Mouse (Mus musculus) midbrain, embryonic 13.5 days (tissue): ENCODE measurements around the gene Mien1. TPM values are rescaled to one million over a fixed set of nuclear protein-coding genes. Genes with fewer than 3 reads are reported as not detected.

ENCODE experiments used
- ATAC-seq: fragments of 200-750 bp; cut with Nextera tagmentation; 2 replicates; pipeline ENCODE4 v1.8.0; 2017; ENCODE audit warnings: mild to moderate bottlenecking, moderate TSS enrichment, moderate library complexity
- H3K27ac ChIP-seq: fragments of 300-500 bp; sonication (generic); 2 replicates; pipeline ENCODE4 v1.5.1; 2015; ENCODE audit warnings: inconsistent platforms, mild to moderate bottlenecking, moderate library complexity
- H3K27me3 ChIP-seq: fragments of 300-500 bp; sonication (generic); 2 replicates; pipeline ENCODE4 v1.6.1; 2015; ENCODE audit warnings: mild to moderate bottlenecking, inconsistent platforms
- H3K36me3 ChIP-seq: fragments of 300-500 bp; sonication (generic); 2 replicates; pipeline ENCODE4 v1.6.1; 2015; ENCODE audit warnings: mild to moderate bottlenecking, inconsistent platforms
- H3K4me1 ChIP-seq: fragments of 300-500 bp; sonication (generic); replicated peaks from 2 replicates; pipeline ENCODE4 v1.6.1; 2015; ENCODE audit warnings: inconsistent platforms
- H3K4me2 ChIP-seq: fragments of 300-500 bp; sonication (generic); replicated peaks from 2 replicates; pipeline ENCODE4 v1.6.1; 2015; ENCODE audit warnings: moderate library complexity, mild to moderate bottlenecking, inconsistent platforms
- H3K4me3 ChIP-seq: fragments of 300-500 bp; sonication (generic); replicated peaks from 2 replicates; pipeline ENCODE4 v1.5.1; 2015; ENCODE audit warnings: mild to moderate bottlenecking, inconsistent platforms
- H3K9ac ChIP-seq: fragments of 300-500 bp; sonication (generic); replicated peaks from 2 replicates; pipeline ENCODE4 v1.6.1; 2015; ENCODE audit warnings: mild to moderate bottlenecking, inconsistent platforms
- H3K9me3 ChIP-seq: fragments of 300-500 bp; sonication (generic); 2 replicates; pipeline ENCODE4 v1.6.1; 2016; ENCODE audit warnings: mild to moderate bottlenecking, inconsistent platforms
- WGBS: fragments of 180-500 bp; shearing (Covaris S2); methylation state at CpG from one replicate; pipeline ENCODE4 v1.1.7; 2015; 5-methylcytosine and 5-hydroxymethylcytosine counted together
- polyA plus RNA-seq: library from polyadenylated mRNA; unstranded; fragments of >200 nt; fragmentation: Nextera tagmentation; extraction: Ambion mirVana; gene quantifications from 2 replicates; pipeline ENCODE4 v1.2.1, GENCODE M21; 2015

Gene Mien1
- polyA plus RNA-seq, 1 experiment from 2014 or later = 239 TPM

DNA sequence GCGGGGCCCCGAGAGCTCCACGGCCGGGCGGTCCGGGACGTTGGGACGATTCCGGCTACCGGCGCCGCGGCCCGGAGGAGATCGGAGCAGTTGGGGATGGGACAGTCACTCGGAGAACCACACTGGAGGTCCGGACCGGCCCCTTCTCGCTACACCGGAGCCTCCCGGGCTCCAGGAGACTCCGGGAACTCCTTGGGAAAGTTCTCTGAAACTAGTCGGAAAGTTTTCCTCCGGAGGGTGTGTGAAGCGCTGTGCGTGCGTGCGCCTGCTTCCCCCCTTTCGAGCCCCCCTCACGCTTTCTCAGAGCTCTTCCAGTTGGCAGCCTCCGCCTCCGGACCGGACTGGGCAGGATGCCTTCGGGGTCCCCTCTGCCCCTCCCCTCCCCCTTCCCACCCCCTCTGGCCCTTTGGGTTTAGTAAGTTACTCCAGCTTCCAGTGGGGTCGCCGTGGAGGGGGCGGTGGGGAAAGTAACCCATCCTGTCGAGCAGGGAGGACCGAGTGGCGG lies 25.9 kb downstream of the Mien1 start:
- peak overlapping the region; percentile 66 for H3K4me3 ChIP-seq
- no peaks in the 10 kb centered on the region for H3K9me3 ChIP-seq
- H3K36me3 ChIP-seq = no peaks in the 10 kb centered on the region
- 0% methylated on average over 39 of the region's 40 CpGs for WGBS
- peak overlapping the region; percentile 98 for H3K4me2 ChIP-seq
- peak overlapping the region; percentile 65 for H3K27ac ChIP-seq
- peaks cover 37% of the 10 kb centered on the region for H3K4me1 ChIP-seq
- H3K9ac ChIP-seq = peak overlapping the region; percentile 78
- peak; percentile 46 for ATAC-seq
- H3K27me3 ChIP-seq = peaks cover 48% of the 10 kb centered on the region

DNA sequence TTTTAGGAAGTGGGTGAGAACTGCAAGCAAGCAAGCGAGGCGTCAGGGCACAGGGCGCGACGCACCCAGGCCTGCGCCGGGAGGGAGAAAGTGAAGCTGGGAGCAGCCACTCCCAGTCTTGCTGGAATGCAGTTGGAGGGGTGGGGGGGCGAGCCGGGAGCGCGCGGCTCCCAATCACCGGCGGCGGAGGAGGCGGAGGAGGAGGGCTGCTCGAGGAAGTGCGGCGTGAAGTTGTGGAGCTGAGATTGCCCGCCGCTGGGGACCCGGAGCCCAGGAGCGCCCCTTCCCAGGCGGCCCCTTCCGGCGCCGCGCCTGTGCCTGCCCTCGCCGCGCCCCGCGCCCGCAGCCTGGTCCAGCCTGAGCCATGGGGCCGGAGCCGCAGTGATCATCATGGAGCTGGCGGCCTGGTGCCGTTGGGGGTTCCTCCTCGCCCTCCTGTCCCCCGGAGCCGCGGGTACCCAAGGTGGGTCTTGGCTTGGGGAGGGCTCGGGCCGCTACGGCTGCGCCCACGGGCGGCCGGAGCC lies 26.5 kb downstream of the Mien1 start, which contains the start of gene Erbb2:
Gene Erbb2, plus strand, starts transcription at position 198 of the 524 bp plus-strand sequence.
- Histone ChIP-seq H3K9ac (peak within 1 kb of the TSS; percentile 78), H3K27ac (peak within 1 kb of the TSS; percentile 65), H3K27me3 (peaks cover 48% of the 10 kb centered on the region), H3K9me3 (no peaks in the 10 kb centered on the region), H3K4me3 (peak within 1 kb of the TSS; percentile 66), H3K4me1 (peaks cover 37% of the 10 kb centered on the region), H3K36me3 (no peaks in the 10 kb centered on the region), H3K4me2 (peak within 1 kb of the TSS; percentile 98)
- WGBS = under 1% methylated on average over 31 of the region's 49 CpGs
- ATAC-seq = peak; percentile 72

DNA sequence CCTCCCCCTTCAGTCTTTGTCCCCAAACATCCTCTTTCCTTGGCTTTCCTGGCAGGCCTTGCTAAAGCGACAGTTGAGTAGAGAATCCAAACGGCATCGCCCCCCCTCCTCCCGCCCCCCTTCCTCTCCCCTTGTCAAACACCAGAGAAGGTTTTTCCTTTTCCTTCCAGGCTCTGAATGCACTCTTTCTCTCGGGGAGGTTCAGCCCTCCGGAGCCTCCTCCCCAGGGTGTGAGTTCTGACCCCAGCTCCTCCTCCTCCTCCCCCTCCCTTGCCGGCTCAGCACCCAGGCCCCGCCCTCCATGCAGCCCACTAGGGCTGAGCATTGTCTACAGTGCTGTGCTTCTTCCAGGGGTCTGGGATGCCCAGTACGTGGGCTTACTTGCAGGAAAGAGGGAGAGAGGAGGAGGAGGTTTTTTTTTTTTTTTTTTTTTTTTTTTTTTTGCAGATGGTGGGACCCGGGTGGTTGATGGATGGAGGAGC lies 29.4 kb downstream of the Mien1 start:
- peaks cover 37% of the 10 kb centered on the region for H3K4me1 ChIP-seq
- H3K4me3 ChIP-seq = no peak overlapping the region
- peaks cover 48% of the 10 kb centered on the region for H3K27me3 ChIP-seq
- peak overlapping the region; percentile 21 for H3K4me2 ChIP-seq
- 3% methylated on average over 10 of the region's 10 CpGs for WGBS
- ATAC-seq = peak; percentile 49; the same call in 1 of the 2 replicates
- no peaks in the 10 kb centered on the region for H3K36me3 ChIP-seq
- no peak overlapping the region; the same call in 1 of the 2 replicates for H3K9ac ChIP-seq
- H3K9me3 ChIP-seq = no peaks in the 10 kb centered on the region
- H3K27ac ChIP-seq = no peak overlapping the region

DNA sequence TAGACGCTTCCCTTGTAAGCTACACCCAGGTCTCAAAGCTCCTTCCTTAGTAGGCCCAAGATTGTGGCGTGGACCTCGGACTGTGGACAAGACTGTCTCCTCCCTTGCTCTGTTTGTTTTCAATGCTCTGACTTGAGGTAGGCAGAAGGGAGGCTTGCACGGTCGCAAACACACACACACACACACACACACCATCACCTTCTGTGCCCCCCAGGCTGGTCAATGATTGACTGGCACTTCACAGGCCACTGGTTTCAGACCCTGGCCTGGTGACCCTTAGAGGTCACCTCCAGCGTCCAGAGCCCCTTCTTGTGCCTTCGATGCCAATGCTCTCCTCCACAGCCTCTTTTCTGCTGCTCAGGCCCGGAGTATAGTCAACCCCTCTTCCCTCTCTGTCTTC lies 29.9 kb downstream of the Mien1 start:
- no peak for ATAC-seq
- no peak overlapping the region for H3K4me3 ChIP-seq
- H3K36me3 ChIP-seq = no peaks in the 10 kb centered on the region
- H3K27ac ChIP-seq = no peak overlapping the region
- peaks cover 32% of the 10 kb centered on the region for H3K4me1 ChIP-seq
- 51% methylated on average over 8 of the region's 8 CpGs for WGBS
- no peaks in the 10 kb centered on the region for H3K9me3 ChIP-seq
- peak overlapping the region; percentile 21; the same call in 1 of the 2 replicates for H3K4me2 ChIP-seq
- H3K27me3 ChIP-seq = peaks cover 45% of the 10 kb centered on the region
- no peak overlapping the region; the same call in 1 of the 2 replicates for H3K9ac ChIP-seq

DNA sequence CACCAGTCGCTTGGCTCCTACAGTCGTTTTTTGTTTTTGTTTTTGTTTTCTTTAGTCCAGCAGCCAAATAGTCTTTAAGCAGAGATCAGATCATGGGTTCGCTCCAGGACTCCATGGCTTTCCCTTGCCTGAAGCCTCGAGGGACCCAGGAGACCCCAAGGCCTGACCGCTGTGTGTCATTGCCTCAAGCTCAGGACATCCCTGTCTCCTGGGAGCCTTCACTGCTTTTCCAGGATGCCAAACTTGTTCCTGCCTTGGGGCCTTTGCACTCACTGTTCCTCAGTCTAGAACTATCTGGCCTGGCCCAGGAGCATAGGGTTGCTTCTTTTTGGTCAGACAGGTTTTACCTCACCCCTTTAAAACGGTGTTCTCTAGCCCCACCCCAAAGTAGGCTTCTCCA lies 32.2 kb downstream of the Mien1 start:
- Histone ChIP-seq H3K36me3 (no peaks in the 10 kb centered on the region), H3K27ac (no peak overlapping the region), H3K4me2 (no peak overlapping the region), H3K4me1 (peaks cover 11% of the 10 kb centered on the region; the same call in 1 of the 2 replicates), H3K9me3 (no peaks in the 10 kb centered on the region), H3K4me3 (no peak overlapping the region), H3K9ac (no peak overlapping the region), H3K27me3 (peaks cover 30% of the 10 kb centered on the region)
- ATAC-seq = no peak
- 73% methylated on average over 6 of the region's 6 CpGs for WGBS

DNA sequence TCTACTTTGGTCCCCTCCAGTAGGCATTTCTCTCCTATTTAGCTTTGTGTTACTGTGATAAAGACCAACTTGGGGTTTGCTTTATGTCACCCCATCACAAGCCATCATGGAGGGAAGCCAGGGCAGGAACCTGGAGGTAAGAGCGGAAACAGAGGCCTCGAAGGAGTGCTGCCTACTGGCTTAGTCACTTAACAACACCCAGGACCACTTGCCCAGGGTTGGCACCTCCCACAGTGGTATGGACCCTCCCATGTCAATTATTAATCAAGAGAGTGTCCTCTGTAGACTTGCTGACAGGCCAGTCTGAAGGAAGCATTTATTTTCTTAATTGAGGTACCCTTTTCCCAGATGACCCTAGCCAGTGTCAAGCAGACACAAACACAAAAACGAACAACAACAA lies 38.0 kb downstream of the Mien1 start:
- Histone ChIP-seq H3K27ac (peak overlapping the region; percentile 98), H3K9ac (peak overlapping the region; percentile 76), H3K9me3 (no peaks in the 10 kb centered on the region), H3K4me1 (peaks cover 14% of the 10 kb centered on the region), H3K36me3 (peaks cover 7% of the 10 kb centered on the region), H3K4me3 (peak overlapping the region; percentile 64), H3K27me3 (peaks cover 12% of the 10 kb centered on the region), H3K4me2 (peak overlapping the region; percentile 68)
- WGBS = 64% methylated on average over 3 of the region's 3 CpGs
- no peak for ATAC-seq

DNA sequence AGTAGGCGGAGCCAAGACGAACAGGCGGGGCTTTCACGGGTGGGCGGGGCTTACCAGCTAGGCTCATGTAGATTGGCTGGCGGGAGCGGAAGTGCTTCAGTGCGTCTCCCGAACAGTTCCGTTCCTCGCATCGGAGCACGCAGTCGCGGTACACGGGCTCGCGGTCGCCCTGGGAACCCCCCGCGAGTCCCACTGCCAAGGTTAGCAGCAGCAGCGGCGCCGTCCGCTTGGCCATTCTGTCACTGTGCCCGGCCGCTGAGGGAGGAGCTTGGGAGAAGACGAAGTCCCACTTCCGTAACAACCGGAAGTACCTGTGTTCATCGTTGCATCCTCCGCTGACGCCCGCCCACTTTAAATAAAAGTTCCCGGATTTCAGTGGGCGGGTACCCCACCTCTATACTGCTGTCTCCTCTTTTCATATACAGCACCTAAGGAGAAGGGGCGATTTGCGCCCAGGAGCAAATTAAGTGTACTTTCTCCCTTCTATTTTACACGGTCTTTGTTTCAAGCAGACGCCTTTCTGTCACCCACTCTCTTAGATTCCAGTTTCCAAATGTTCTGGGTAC lies 38.5 kb downstream of the Mien1 start, which contains the start of gene Pgap3:
Gene Pgap3, minus strand, starts transcription at position 330 of the 566 bp plus-strand sequence.
- under 1% methylated on average over 40 of the region's 40 CpGs for WGBS
- Histone ChIP-seq H3K27ac (peak within 1 kb of the TSS; percentile 98), H3K4me1 (peaks cover 14% of the 10 kb centered on the region), H3K9ac (peak within 1 kb of the TSS; percentile 76), H3K36me3 (peaks cover 7% of the 10 kb centered on the region), H3K4me3 (peak within 1 kb of the TSS; percentile 64), H3K27me3 (peaks cover 12% of the 10 kb centered on the region), H3K4me2 (peak within 1 kb of the TSS; percentile 68), H3K9me3 (no peaks in the 10 kb centered on the region)
- ATAC-seq = peak; percentile 94

DNA sequence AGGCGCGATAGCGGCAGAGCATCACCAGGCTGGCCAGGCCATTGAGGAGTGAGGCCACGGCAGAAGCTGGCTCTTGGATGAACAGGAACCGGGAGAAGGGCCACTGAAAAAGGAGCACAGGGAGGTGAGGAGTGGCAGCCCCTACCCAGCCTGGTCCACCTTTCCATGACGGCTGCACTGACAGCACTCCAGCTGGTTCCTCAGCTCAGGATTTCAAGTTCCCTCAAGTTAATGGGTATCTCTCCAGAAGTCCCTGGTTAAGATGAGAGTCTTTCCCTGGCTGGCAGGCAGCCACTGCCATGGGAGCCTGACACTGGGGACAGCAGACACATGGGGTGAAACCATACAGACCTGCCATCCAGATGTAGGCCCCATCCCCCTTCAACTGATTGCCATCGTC lies 40.8 kb downstream of the Mien1 start:
- Histone ChIP-seq H3K4me2 (no peak overlapping the region), H3K27ac (no peak overlapping the region), H3K9me3 (no peaks in the 10 kb centered on the region), H3K9ac (no peak overlapping the region), H3K36me3 (peaks cover 7% of the 10 kb centered on the region), H3K27me3 (no peaks in the 10 kb centered on the region), H3K4me3 (no peak overlapping the region), H3K4me1 (peaks cover 32% of the 10 kb centered on the region)
- ATAC-seq = no peak
- WGBS = 87% methylated on average over 7 of the region's 7 CpGs

DNA sequence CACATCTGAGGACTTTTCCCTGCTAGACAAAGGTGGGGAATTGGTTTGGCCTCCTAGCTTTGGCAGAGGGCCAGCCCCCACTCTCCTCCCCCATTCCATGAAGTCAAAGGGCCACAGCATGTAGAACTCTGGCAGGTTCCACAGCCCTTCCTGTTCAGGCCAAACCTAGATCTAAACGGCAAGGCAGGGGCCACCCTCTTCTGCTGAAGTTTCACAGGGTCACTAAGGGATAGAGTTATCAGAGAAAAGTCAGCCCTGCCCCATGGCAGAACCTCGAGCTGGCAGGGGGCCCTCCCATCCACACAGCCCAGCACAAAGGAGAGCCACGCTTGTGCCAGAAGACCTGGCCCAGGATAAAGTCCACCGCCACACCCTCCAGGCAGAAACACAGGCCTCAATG lies 43.8 kb downstream of the Mien1 start:
- Histone ChIP-seq H3K36me3 (peaks cover 7% of the 10 kb centered on the region), H3K4me3 (no peak overlapping the region), H3K27ac (no peak overlapping the region), H3K9ac (no peak overlapping the region), H3K4me1 (peaks cover 25% of the 10 kb centered on the region), H3K27me3 (peaks cover 28% of the 10 kb centered on the region; the same call in 1 of the 2 replicates), H3K4me2 (no peak overlapping the region), H3K9me3 (no peaks in the 10 kb centered on the region)
- no peak for ATAC-seq
- WGBS = 66% methylated on average over 4 of the region's 4 CpGs

DNA sequence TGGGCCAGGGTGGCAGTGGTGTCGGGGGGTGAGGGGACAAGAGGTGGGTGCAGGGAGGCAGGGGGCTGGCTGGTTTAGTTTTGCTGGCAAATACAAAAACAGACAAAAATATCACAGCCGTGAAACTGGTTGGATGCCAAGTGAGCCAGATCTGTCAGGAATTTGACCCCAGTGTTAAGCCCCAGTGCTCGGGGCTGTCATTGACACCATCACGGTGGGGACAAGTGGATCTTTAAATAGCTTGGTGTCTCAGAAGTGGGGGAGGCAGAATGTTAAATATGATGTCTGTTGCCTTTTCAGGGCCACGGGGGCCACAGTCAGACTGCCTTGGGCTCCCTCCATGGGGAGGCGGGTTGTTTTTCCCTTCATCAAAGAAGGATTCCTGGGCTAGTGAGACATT lies 44.5 kb downstream of the Mien1 start:
- H3K4me1 ChIP-seq = peaks cover 18% of the 10 kb centered on the region
- H3K4me3 ChIP-seq = no peak overlapping the region
- no peaks in the 10 kb centered on the region for H3K9me3 ChIP-seq
- H3K36me3 ChIP-seq = peaks cover 7% of the 10 kb centered on the region
- no peak overlapping the region for H3K4me2 ChIP-seq
- H3K27ac ChIP-seq = no peak overlapping the region
- no peak overlapping the region; the same call in 1 of the 2 replicates for H3K9ac ChIP-seq
- WGBS = 56% methylated on average over 6 of the region's 6 CpGs
- peaks cover 33% of the 10 kb centered on the region; the same call in 1 of the 2 replicates for H3K27me3 ChIP-seq
- ATAC-seq = no peak

DNA sequence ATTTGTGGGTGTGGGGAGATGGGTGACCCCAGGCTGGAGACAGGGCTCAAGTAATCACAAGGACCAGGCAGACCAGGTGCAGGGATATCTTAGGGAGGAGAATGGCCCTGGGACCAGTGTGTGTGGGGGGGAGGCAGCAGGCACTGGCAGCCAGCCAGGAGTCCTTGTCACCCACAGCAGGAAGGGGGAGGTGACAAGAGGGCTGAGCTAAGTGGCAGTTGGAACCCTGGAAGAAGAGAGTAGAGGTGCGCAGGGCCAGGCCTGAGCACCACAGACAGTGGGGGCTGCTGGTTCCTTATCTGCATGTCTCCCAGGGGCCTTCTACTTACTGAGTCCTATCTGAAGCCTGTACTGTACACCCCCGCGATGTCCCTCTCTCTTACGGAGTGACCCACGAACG lies 45.5 kb downstream of the Mien1 start:
- H3K4me3 ChIP-seq = no peak overlapping the region
- WGBS = 78% methylated on average over 6 of the region's 6 CpGs
- peak overlapping the region; percentile 7; the same call in 1 of the 2 replicates for H3K9ac ChIP-seq
- H3K4me2 ChIP-seq = no peak overlapping the region
- ATAC-seq = 0 out of 2 replicates have a peak, but pooled peaks have one; percentile 37
- no peaks in the 10 kb centered on the region for H3K9me3 ChIP-seq
- H3K4me1 ChIP-seq = peaks cover 23% of the 10 kb centered on the region
- H3K27ac ChIP-seq = no peak overlapping the region
- H3K27me3 ChIP-seq = peaks cover 43% of the 10 kb centered on the region
- peaks cover 7% of the 10 kb centered on the region for H3K36me3 ChIP-seq

DNA sequence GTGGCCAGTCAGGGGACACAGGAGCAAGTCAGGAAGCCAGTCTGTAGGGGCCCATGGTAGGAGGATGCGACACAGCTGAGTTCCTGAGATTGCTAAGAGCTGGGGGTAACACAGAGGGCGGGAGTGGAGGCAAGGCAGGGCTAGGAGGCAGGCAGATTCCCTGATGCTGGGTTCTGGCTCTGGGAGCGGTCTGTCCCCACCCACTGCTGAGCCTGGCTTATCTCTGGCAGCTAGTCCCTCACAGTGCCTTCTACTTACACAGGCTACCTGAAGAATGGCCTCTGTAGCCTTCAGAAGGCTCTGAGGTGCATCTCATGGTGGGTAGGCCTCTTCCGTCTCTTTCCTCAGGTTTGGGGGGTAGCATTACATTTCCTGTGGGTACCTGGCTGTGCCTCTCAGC lies 46.1 kb downstream of the Mien1 start:
- Histone ChIP-seq H3K27me3 (peaks cover 49% of the 10 kb centered on the region), H3K27ac (no peak overlapping the region), H3K36me3 (peaks cover 4% of the 10 kb centered on the region), H3K4me1 (peaks cover 23% of the 10 kb centered on the region), H3K4me2 (no peak overlapping the region), H3K4me3 (no peak overlapping the region), H3K9me3 (no peaks in the 10 kb centered on the region), H3K9ac (0 out of 2 replicates have a peak overlapping the region, but pooled peaks have one; percentile 19)
- ATAC-seq = no peak
- 46% methylated on average over 4 of the region's 4 CpGs for WGBS
